In the genomic region with DNA sequence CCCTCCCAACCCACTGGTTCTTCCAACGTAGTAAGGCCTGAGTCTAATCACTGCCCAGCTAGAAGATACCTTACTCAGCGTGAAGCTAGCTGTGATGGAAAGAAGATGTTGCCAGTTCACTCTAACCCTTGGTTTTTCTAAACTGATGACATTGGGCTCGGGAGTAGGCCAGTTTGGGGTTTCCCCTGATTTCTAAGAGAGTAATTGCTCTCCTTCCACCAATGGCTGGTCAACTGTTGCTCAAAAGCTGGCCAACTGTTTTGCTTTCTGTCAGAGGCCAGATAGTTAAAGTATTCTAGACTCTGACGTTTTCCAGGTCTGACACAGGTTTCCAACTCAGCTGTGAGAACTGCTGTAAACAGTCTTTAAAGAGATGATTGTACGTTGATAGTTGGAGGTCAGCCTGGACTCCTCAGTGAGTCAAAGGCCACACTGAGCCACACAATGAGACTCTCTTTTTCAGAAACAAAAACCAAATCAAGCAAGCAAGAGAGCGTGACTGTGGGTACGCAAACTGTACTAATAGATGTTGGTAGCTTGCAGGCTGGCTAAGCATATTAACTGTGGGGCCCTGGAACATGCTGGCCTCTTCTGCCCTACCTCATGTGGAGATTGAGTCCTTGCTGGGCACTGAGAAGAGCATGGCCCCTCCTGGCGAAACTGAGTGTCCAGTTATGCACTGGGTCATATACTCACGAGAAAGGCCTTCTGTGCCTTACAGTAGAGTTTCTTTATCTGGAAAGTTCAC, we compare ENCODE assay signal across 9 mouse cellular contexts. TPM values are rescaled to one million over a fixed set of nuclear protein-coding genes. Genes with fewer than 3 reads are reported as not detected.
DNase-seq lines count a peak whose midpoint lies in the region; ATAC-seq lines count a peak whose summit lies in the region.
"Had no signal": no experiment of that assay in that cellular context is flagged by ENCODE, and none has a peak within 500 bp of the region (broad histone marks: within the 10 kb centered on the region; RNA-seq: fewer than 3 reads in every experiment).

No protein-coding gene starts in this region.

- H3K9me3 ChIP-seq in limb, embryonic 12.5 days = no peaks in the 10 kb centered on the region
- H3K9me3 ChIP-seq in limb, embryonic 10.5 days (replicated peaks) = no peaks in the 10 kb centered on the region
- H3K9me3 ChIP-seq in kidney, embryonic 16.5 days (ENCODE audit: low read length) = no peaks in the 10 kb centered on the region

- WGBS in limb, embryonic 12.5 days = 67% methylated on average over 9 of the region's 9 CpGs
- 67% methylated on average over 9 of the region's 9 CpGs for WGBS in limb, embryonic 10.5 days
- 61% methylated on average over 9 of the region's 9 CpGs for WGBS in kidney, embryonic 16.5 days

- H3K4me2 ChIP-seq in limb, embryonic 12.5 days = peak overlapping the region; percentile 13; the same call in 1 of the 2 replicates
- peak overlapping the region; percentile 29; the same call in 1 of the 2 replicates for H3K4me2 ChIP-seq in kidney, embryonic 16.5 days (replicated peaks; ENCODE audit: low read depth, low read length)

- H3K9ac ChIP-seq in limb, embryonic 12.5 days (replicated peaks) = no peak overlapping the region
- no peak overlapping the region for H3K9ac ChIP-seq in kidney, embryonic 16.5 days (replicated peaks; ENCODE audit: low read length)

- no peaks in the 10 kb centered on the region for H3K36me3 ChIP-seq in limb, embryonic 12.5 days
- no peaks in the 10 kb centered on the region for H3K36me3 ChIP-seq in limb, embryonic 10.5 days
- no peaks in the 10 kb centered on the region for H3K36me3 ChIP-seq in kidney, embryonic 16.5 days (ENCODE audit: insufficient read depth, low read length)

- H3K27ac ChIP-seq in limb, embryonic 12.5 days = no peak overlapping the region
- H3K27ac ChIP-seq in limb, embryonic 10.5 days = no peak overlapping the region
- peak overlapping the region; percentile 35; the same call in 1 of the 2 replicates for H3K27ac ChIP-seq in kidney, embryonic 16.5 days (ENCODE audit: low read length)

- no peak for ATAC-seq in limb, embryonic 12.5 days (ENCODE audit: insufficient number of reproducible peaks, insufficient read depth, low FRiP score, low TSS enrichment, low read depth)
- no peak for ATAC-seq in kidney, embryonic 16.5 days (ENCODE audit: low FRiP score, low TSS enrichment)

- peak; percentile 31 for DNase-seq in adrenal gland, postnatal 14 days
- no peak for DNase-seq in adrenal gland, adult 18-20 months (ENCODE audit: low spot score in 2 of 2)
- no peak for DNase-seq in limb, embryonic 10.5 days (ENCODE audit: low spot score)
- peak; percentile 59 for DNase-seq in adipocyte (ENCODE audit: low spot score)
- DNase-seq in spleen, adult 12 weeks (ENCODE audit: low spot score) = no peak
- DNase-seq in cerebellum, adult 11-12 months = no peak
- DNase-seq: left cerebral cortex, postnatal 4 days had no signal

- no peak overlapping the region for H3K4me3 ChIP-seq in limb, embryonic 12.5 days (replicated peaks)
- H3K4me3 ChIP-seq in limb, embryonic 10.5 days = no peak overlapping the region
- no peak overlapping the region for H3K4me3 ChIP-seq in kidney, embryonic 16.5 days (ENCODE audit: low read length)

- H3K27me3 ChIP-seq in limb, embryonic 12.5 days = peaks cover 27% of the 10 kb centered on the region
- peaks cover 38% of the 10 kb centered on the region for H3K27me3 ChIP-seq in limb, embryonic 10.5 days (ENCODE audit: low read depth, poor library complexity, severe bottlenecking)
- H3K27me3 ChIP-seq in kidney, embryonic 16.5 days (ENCODE audit: insufficient read depth, low read length) = peaks cover 3% of the 10 kb centered on the region; the same call in 1 of the 2 replicates

- H3K4me1 ChIP-seq in limb, embryonic 12.5 days (replicated peaks) = peaks cover 28% of the 10 kb centered on the region
- H3K4me1 ChIP-seq in limb, embryonic 10.5 days = peaks cover 29% of the 10 kb centered on the region
- peaks cover 50% of the 10 kb centered on the region for H3K4me1 ChIP-seq in kidney, embryonic 16.5 days (ENCODE audit: insufficient read depth, low read length)

RNA-seq across cellular contexts. Expression of a gene that starts 2.9 kb away (rescaled TPM):
- total RNA-seq in adrenal gland, postnatal 14 days (2021) = 23.3 and 23.9 TPM in 2 replicates
- 10 to 100 TPM; 20.5 to 33.3 TPM for total RNA-seq in adrenal gland, adult 18-20 months (2021)
- 1.2 and 1.4 TPM in 2 replicates for polyA plus RNA-seq in limb, embryonic 12.5 days (2016; fragmentation: Nextera tagmentation; extraction: Ambion mirVana)
- 0.44 and 0.58 TPM in 2 replicates for polyA plus RNA-seq in limb, embryonic 10.5 days (2016; fragmentation: Nextera tagmentation; extraction: Ambion mirVana)
- 2.4 and 3.0 TPM in 2 replicates for polyA plus RNA-seq in kidney, embryonic 16.5 days (2015; fragmentation: Nextera tagmentation; extraction: Ambion mirVana)

RNA-seq across cellular contexts. Expression of a gene that starts 29.6 kb away (rescaled TPM):
- 41.4 and 42.3 TPM in 2 replicates for total RNA-seq in adrenal gland, postnatal 14 days (2021)
- 10 to 100 TPM; 35.7 to 48.1 TPM for total RNA-seq in adrenal gland, adult 18-20 months (2021)
- polyA plus RNA-seq in limb, embryonic 12.5 days (2016; fragmentation: Nextera tagmentation; extraction: Ambion mirVana) = 20.8 and 21.2 TPM in 2 replicates
- 19.1 and 19.3 TPM in 2 replicates for polyA plus RNA-seq in limb, embryonic 10.5 days (2016; fragmentation: Nextera tagmentation; extraction: Ambion mirVana)
- polyA plus RNA-seq in kidney, embryonic 16.5 days (2015; fragmentation: Nextera tagmentation; extraction: Ambion mirVana) = 39.1 and 40.4 TPM in 2 replicates

Comparison
In these comparisons a context has a peak if more than half of its experiments do, and no peak if none do; other contexts are left out.
1. DNase-seq: peak in adrenal gland, postnatal 14 days (single experiment) and adipocyte (single experiment); none in adrenal gland, adult 18-20 months (0 of 2), limb, embryonic 10.5 days (single experiment), spleen, adult 12 weeks (single experiment) and cerebellum, adult 11-12 months (single experiment).